Mouse (Mus musculus): ENCODE data around the gene Dcdc2b. TPM values are rescaled to one million over a fixed set of nuclear protein-coding genes. Genes with fewer than 3 reads are reported as not detected.

The Dcdc2b gene
- total RNA-seq, 2 experiments from 2014 or later: 0.52 to 0.84 TPM

DNA sequence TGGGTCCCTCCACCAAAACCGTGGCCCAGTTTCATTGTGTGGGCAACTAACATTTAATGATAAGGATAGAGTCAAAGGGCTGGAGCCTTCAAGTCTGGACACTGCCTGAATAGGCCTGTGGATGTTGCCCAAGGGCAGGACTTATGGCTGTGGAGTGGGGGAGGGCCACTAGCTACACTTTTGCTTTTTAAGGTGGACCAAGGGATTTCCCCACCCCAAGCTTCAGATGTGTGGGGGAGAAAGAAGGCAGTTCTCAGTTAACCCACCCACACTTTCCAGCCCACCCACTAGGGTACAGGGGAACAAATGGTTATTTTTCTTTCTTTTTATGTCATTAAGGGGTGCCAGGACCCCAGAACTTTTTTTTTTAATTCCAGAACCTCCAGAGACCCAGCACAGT, 29.7 kb downstream of the Dcdc2b start:
- intact Hi-C loops (cut with DNase I): no loop called here
- DNase-seq: no peak

DNA sequence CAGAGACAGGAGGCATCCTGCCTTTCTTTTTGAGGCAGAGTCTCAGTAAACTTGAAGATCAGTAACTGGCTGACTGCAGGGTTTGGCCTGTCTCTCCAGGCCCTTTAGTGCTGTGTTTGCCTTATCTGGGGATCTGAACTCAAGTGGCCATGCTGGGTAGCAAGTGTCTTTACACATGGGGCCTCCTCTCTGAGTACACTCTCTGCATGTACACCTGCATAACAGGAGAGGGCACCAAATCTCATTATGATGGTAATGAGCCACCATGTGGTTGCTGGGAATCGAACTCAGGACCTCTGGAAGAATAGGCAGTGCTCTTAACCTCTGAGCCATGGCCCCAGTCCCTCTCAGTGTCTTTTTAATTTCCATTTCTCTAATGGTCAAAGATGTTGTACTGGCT, 31.8 kb downstream of the Dcdc2b start:
- intact Hi-C loops (cut with DNase I): no loop called here
- DNase-seq: no peak

DNA sequence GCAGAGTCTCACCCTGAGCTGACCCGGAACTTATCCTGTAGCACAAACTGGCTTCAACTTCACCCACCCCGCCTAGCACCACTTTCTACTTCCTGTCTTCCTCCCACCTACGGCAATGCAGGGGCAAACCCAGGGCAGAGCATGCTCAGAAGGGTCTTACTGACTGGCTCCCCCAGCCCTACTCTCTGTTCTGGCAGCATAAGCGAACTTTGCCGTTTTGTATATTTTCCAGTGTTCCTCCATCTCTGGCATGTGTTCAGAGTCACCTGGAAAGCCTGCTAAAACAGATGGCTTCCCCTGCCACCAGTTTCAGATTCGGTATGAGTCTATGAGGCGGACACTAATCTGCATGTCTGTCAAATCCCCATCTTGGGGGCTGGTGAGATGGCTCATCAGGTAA, 33.7 kb downstream of the Dcdc2b start:
- intact Hi-C loops (cut with DNase I): no loop called here
- DNase-seq: no peak

DNA sequence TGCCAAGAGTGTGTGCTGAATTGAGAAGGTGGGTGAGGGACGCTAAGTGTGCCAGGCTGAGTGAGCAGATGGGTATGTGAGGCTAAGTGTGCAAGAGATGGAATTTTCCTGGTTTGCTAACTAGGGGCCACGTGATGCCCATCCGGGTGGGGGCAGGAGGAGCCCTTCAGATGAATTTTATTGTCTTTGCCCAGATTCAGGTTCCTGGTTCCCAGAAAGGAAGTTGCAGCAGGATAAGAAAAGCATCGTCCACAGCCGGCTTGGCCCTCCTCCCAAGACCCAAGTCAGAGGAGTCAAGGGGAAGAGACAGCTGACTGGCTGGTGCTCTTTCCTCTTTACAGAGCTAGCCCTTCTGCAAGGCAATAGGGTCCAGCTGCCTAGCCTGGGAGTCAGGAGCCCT, 35.6 kb downstream of the Dcdc2b start, which contains the start of gene Fam167b:
Gene Fam167b (minus strand): TSS at position 84 of the 400 bp plus-strand sequence.
- intact Hi-C loops (cut with DNase I): no loop called here
- DNase-seq: peak; percentile 48 to 60

DNA sequence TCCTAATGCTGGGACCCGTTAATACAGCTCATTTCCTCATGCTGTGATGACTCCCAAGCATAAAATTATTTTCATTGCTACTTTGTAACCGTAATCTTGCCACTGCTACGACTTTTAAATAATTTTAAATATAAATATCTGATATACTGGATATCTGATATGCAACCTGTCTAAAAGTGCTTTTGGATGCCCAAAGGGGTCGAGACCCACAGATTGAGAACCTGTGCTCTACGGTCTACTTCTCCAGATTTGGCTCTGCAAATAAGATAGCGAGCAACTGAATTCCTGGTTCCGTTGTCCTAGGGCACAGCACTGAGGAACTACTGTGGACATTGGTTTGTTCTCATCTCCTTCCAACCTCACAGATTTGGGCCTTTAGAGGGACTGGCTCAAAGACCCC, 36.4 kb downstream of the Dcdc2b start:
- intact Hi-C loops (cut with DNase I): no loop called here
- no peak for DNase-seq

DNA sequence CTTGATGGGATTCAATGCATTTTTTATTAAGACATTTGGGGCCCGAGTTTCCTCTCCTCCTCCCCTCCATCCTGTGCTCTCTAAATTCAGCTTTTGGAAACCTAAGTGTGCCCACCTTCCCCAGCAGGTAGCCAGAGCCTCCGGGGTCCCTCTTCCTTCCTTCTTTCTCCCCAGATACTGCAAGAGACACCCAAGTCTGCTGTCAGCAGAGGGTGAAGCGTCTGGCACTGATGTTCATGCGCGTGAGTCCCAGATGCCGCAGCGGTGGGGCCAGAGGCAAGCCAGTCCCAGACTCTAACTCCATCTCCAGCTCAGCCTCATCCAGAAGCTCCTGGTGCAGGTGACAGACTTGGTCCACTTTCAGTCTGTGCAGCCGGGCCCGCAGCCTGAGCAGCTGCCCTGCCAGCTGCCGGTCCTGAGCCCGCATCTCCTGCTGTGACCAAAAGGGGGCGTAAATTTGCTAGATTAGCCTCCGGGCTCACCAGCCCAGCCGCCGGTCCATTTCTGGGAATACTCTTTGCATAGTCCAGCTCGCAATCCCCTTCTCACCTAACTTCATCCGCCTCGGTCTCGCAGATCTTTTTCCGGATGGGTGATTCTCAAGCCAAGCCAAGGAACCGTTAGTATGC, 37.1 kb downstream of the Dcdc2b start:
- intact Hi-C loops (cut with DNase I): no loop called here
- DNase-seq: peak; percentile 69 to 73

DNA sequence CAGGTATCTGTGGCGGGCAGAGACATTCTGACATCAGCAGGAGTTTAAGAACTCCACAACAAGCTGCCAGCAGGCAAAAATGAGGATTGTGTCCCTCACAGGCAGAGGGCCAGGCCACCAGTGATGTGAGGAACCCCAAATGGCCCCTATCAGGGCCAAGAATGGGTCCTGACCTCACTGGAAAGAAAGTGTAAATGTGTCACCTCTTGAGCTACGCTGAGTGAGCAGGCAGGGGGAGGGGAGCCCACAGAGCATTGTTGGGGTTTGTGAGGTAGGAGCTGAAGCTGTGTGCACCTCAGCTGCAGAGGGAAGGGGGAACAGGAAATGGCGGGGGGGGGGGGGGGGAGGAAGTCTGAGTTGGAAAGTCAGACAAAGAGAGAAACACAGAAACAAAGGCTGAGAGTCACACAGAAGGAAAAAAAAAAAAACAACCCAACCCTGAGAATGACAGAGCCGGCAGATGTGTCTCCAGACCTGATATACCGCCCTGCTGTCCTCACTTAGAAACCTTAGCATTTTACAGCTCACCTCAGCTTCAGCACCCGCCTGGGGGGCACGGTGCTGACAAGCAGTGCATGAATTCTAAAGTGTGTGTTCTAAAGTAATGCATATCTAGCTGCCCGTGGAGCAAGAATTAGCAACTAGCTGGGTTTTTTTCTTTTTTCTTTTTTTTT, 38.7 kb downstream of the Dcdc2b start:
- DNase-seq: peak in 1 of 2 experiments; percentile 42
- intact Hi-C loops (cut with DNase I): no loop called here

DNA sequence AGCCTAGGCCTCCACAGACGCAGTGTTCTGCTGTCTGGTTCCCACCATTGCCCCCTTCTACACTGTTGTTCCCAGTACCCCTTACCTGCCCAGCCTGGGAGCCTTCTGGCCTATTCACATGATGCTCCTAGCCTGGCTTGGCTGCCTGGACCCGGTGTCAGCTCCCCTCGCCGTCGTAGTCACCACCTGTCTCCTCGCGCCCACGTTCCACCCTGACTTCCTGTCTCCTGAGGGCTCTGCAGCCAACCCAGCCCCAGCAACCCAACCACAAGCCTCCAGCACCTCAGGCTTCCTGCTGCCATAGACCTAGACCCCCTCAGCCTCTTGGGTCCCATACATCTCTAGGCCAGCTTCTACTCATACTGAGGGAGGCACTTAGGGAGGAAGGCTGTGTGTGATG, 40.6 kb downstream of the Dcdc2b start, which contains the start of gene Lck:
Gene Lck (minus strand): TSS at position 212 of the 400 bp plus-strand sequence.
- DNase-seq: no peak

DNA sequence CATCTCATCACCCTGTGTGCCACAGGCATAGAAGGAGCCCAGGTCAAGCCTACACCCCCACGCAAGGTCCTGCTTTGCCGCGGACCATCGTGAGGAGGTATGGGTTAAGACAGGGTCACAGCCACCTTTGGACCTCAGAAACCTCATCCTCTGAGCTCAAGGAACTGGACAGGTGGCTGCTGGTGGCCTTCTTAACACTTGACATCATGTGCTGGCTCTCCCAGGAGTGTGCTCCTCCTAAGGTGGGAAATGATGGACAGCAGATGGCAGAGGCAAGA, 41.0 kb downstream of the Dcdc2b start:
- no peak for DNase-seq
- intact Hi-C loops (cut with DNase I): no loop called here

More for the DNA sequence above, 40.6 kb downstream of the Dcdc2b start, which contains the start of gene Lck:
- intact Hi-C loops (cut with DNase I): no loop called here

DNA sequence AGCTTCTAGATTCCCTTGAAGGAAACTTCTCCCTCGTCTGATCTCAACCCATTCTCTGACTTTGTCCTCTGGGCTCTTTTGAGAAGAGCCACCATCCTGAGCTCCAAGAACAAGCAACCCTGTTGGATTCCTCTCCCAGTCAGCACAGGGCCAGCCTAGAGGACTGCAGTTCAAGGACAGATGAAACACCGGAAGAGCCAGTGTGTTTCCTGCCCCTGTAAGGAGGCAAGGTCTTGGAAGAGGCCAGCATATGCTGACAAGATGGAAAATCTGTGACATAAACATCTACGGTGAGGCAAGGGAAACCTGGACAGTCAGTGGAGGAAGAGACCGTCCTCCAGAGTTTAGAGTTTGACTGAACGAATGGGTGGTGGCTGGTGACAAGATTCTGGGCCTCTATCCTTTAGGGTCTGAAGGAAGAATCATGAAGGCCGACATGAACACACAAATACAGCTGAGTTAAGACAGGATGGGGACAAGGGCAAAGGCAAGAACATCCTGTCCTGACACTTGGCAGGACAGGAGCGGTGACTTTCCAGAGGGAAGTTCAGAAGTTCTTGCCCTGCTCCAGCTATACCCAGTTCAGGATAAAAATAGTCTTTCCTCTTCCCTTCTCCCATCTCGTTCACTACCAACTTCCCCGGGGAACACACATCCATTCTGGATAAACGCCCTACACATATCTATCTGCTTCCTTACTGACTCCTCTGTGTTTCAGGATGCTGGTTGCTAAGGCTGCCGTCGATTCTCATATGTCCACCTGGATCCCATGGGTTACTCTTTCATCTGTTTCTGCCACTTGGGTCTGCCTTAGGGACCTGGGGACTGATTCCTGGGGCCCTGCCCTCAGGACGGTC, 41.6 kb downstream of the Dcdc2b start:
- intact Hi-C loops (cut with DNase I): no loop called here
- DNase-seq: no peak

DNA sequence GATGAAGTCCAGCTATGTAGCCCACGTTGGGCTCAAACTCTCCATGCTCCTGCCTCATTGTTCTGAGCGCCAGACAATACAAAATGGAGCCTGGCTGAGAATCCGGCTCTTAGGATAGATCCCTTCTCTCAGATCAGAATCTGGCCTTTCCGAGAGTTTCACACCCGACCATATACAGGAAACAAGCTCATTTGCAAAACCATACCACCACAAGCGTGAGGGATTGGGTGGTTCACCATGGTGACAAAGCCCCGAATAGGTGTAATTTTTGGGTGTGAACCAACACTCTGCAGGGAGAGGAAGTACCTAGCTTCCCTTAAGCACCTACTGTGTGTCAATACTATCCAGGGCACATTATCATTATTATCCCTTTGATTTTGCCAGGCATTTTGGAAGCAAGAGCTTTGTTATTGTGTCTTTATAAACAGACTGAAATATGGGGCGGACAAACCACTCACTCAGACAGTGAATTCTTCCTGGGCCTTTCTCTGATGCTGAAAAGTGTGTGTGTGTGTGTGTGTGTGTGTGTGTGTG, 42.4 kb downstream of the Dcdc2b start:
- DNase-seq: no peak
- intact Hi-C loops (cut with DNase I): no loop called here

DNA sequence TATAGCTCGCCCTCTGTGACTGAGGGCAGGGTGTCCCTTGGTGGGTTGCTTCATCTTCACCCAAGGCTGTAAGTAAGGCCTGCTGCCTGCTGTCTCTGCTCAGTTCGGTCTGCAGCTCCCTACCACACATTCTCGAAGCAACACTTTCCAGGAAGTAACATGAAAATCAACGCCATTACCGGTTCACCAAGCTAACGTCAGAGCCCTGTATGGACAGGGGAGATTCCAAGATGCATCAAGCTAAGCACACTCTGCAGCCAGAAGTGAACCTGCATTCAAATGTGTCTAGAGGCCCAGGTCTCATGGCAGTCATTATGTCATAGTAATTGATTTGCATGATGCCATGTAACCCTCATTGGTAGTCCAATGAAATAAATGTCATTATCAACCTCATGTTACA, 44.0 kb downstream of the Dcdc2b start:
- intact Hi-C loops (cut with DNase I): no loop called here
- no peak for DNase-seq

DNA sequence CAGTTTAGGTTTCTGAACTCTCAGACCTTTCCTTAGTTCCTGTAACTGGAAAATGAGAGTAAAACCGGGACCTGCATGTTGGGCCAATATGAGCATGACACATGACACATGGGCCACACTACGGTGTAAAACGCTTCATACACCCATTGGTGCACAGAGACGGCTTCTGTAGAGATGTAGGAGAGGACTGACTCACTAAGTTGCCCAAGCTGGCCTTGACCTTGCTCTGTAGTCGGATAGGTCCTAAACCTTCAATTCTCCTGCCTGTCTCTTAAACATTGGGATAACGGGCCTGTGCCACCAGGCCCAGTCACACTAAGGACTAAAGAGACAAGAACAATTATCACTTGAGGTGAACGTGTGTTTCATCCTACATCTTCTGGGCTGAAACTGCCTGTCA, 45.7 kb downstream of the Dcdc2b start:
- no peak for DNase-seq
- intact Hi-C loops (cut with DNase I): no loop called here

DNA sequence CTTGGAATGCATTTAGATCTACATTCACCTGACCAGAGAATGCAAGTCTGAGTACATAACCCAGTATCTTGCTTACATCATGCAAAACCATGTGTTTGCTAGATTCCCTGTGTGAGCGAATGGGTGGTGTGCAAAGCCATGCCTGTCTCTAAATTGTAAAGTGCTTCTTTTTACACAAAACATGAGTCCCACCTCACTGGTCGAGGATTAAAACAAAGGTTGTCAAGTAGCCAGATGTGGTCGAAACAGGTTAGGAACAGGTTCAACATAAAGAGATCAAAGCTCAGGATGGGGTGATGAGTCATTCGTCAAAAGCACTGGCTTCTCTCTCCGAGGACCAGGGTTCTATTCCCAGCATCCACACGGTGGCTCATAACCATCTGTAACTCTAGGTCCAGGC, 48.9 kb downstream of the Dcdc2b start:
- DNase-seq: no peak
- intact Hi-C loops (cut with DNase I): no loop called here

DNA sequence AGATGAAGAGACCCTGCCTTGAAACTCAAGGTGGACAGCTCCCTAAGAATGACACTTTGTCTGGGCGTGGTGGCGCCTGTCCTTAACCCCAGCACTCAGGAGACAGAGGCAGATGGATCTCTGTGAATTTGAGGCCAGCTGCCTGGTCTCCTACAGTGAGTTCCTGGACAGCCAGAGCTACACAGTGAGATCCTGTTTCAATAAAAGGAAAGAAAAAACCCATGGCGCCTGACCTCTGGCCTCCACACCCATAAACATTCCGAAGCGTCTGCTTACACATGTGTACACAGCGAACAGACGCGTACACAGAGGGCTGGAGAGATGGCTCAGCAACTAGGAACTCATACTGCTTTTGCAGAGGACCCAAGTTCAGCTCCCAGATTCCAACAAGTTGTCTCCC, 50.3 kb downstream of the Dcdc2b start:
- intact Hi-C loops (cut with DNase I): no loop called here
- no peak for DNase-seq

DNA sequence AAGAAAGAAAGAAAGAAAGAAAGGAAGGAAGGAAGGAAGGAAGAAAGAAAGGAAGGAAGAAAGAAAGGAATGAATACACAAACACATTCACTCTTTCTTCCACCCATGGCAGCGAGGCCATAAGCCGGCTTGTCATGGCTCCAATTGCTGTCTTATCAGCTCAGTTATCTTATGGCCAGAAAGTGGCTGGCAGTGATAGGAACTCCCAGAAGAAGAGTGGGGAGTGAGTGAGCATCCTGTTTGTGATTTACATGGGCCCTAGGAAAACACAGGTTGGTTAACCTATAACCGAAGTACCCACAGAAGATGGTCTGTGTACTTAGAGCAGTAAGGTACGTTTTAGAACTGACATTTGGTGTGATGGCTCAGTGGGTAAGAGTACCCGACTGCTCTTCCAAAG, 52.9 kb downstream of the Dcdc2b start:
- DNase-seq: no peak
- intact Hi-C loops (cut with DNase I): no loop called here

Other genes with a start within 250 kb of the Dcdc2b start
- 1 to 10 TPM; 5.9 to 7.1 TPM for gene Zbtb8a, start 236.1 kb downstream of the Dcdc2b start, total RNA-seq (2021)
- under 1 TPM; 0.29 to 0.52 TPM for gene Zbtb8b, start 173.4 kb downstream of the Dcdc2b start, total RNA-seq (2021)
- gene Bsdc1, start 152.7 kb downstream of the Dcdc2b start, total RNA-seq (2021): 10 to 100 TPM; 35.9 to 38.2 TPM
- not detected for gene Tssk3, start 123.2 kb downstream of the Dcdc2b start, total RNA-seq (2021)
- not detected for gene Fam229a, start 123.1 kb downstream of the Dcdc2b start, total RNA-seq (2021)
- 10 to 100 TPM; 42.3 to 63.4 TPM for gene Marcksl1, start 100.7 kb downstream of the Dcdc2b start, total RNA-seq (2021)
- 10 to 100 TPM; 35.1 to 38.1 TPM for gene Hdac1, start 71.5 kb downstream of the Dcdc2b start, total RNA-seq (2021)
- 1 to 10 TPM; 2.1 to 3.9 TPM for gene Lck, start 40.6 kb downstream of the Dcdc2b start, total RNA-seq (2021)
- 1 to 10 TPM; 1.7 to 1.9 TPM for gene Fam167b, start 35.7 kb downstream of the Dcdc2b start, total RNA-seq (2021)
- gene Eif3i, start 13.6 kb downstream of the Dcdc2b start, total RNA-seq (2021): 100 to 1,000 TPM; 143 to 144 TPM
- 10 to 100 TPM; 61.7 to 63.5 TPM for gene Tmem234, start 13.6 kb downstream of the Dcdc2b start, total RNA-seq (2021)
- 10 to 100 TPM; 13.1 to 18.2 TPM for gene Iqcc, start 4.8 kb upstream of the Dcdc2b start, total RNA-seq (2021)
- 10 to 100 TPM; 35.0 to 41.0 TPM for gene Ccdc28b, start 9.7 kb upstream of the Dcdc2b start, total RNA-seq (2021)
- 10 to 100 TPM; 34.1 to 39.7 TPM for gene Txlna, start 26.8 kb upstream of the Dcdc2b start, total RNA-seq (2021)
- 10 to 100 TPM; 73.5 to 75.9 TPM for gene Kpna6, start 58.5 kb upstream of the Dcdc2b start, total RNA-seq (2021)
- gene Tmem39b, start 82.6 kb upstream of the Dcdc2b start, total RNA-seq (2021): 1 to 10 TPM; 4.6 to 6.2 TPM
- gene Khdrbs1, start 128.0 kb upstream of the Dcdc2b start, total RNA-seq (2021): 10 to 100 TPM; 67.8 to 76.8 TPM
- 100 to 1,000 TPM; 243 to 271 TPM for gene Ptp4a2, start 197.0 kb upstream of the Dcdc2b start, total RNA-seq (2021)

All from heart, postnatal 10 days (tissue).